Mouse (Mus musculus): ENCODE results near the gene Drc3.
A peak's percentile ranks its signal among the peaks of the same experiment; 100 is the strongest.

The Drc3 gene

DNA sequence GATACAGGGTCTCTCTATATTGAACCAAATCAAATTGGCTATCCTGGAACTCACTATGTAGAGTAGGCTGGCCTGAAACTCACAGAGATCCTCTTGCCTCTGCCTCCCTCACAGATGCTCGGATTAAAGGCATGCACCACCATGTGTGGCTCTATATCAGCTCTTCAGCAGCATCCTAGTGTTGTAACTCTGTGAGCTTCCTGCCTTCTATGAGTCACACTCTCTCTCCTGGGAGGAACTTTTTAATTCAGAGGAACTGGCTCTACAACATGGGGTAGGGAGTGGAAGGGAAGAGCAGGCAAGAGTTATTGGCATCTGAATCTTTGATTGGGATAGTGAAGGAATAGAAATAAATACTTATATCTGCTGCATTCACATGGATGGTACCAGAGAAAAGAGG, 4.0 kb downstream of the Drc3 start:
- DNase-seq (ENCODE audit: low read depth, low spot score), result no peak
- no peaks in the 10 kb centered on the region for H3K27me3 ChIP-seq (ENCODE audit: control insufficient read depth, insufficient read depth, low read length, poor library complexity, severe bottlenecking)
- no peaks in the 10 kb centered on the region for H3K36me3 ChIP-seq (ENCODE audit: control insufficient read depth, insufficient read depth, low read length, poor library complexity, severe bottlenecking)

DNA sequence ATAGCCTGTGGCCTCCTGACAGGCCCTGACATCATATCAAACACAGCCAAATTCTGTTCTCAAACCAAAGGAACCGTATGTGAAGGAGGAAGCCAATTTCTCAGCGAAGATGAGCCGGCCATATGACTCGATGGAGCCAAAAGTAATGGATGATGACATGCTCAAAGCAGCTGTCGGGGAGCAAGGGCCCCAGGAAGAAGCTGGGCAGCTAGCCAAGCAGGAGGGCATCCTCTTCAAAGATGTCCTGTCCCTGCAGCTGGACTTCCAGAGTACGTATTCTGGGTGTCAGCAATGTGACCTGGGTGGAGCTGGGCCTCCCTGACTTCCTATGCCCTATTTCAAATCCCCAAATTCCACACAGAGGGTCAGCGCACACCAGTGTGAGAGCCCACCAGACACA, 5.4 kb downstream of the Drc3 start:
- DNase-seq (ENCODE audit: low read depth, low spot score), result no peak
- Histone ChIP-seq H3K36me3 (ENCODE audit: control insufficient read depth, insufficient read depth, low read length, poor library complexity, severe bottlenecking) (no peaks in the 10 kb centered on the region), H3K27me3 (ENCODE audit: control insufficient read depth, insufficient read depth, low read length, poor library complexity, severe bottlenecking) (no peaks in the 10 kb centered on the region)

DNA sequence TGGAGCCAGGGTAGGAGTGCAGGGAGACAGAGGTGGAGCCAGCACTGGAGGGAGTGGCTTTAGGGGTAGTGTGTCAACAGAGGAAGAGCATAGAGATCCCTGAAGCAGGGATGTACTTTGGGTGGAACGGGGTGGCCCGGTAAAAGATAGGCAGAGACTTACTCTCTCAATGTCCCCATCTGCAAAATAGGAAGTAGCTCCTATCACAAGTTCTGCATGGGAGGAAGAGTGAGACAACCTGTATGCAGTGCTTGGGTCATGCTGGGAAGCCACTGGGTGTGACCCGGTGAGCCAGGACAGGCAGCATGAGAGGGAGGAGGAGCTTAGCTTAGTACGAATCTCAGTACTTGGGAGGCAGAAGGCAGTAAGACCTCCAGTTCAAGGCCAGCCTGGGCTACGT, 6.0 kb downstream of the Drc3 start:
- peak; percentile 27 for DNase-seq (ENCODE audit: low read depth, low spot score)
- Histone ChIP-seq H3K27me3 (ENCODE audit: control insufficient read depth, insufficient read depth, low read length, poor library complexity, severe bottlenecking) (no peaks in the 10 kb centered on the region), H3K36me3 (ENCODE audit: control insufficient read depth, insufficient read depth, low read length, poor library complexity, severe bottlenecking) (no peaks in the 10 kb centered on the region)

DNA sequence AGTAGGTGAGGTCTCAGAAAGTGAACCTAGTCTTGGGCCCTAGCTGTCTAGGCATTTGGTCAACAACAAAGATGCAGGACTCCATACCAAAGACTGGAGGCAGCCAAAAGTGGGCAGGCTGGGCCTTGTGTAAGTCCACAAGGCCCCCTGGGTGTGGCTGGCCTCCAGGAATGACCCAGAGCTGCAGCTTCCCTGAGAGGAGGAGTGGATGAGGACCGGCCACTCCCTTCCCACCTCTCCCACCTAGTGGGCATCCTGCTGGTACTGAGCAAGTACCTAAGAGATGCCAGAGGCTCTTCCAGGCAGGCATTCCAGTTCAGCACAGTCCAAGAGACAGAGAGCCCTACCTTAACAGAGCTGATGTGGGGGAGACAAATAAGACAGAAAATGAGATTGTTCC, 6.8 kb downstream of the Drc3 start:
- Histone ChIP-seq H3K27me3 (ENCODE audit: control insufficient read depth, insufficient read depth, low read length, poor library complexity, severe bottlenecking) (no peaks in the 10 kb centered on the region), H3K36me3 (ENCODE audit: control insufficient read depth, insufficient read depth, low read length, poor library complexity, severe bottlenecking) (no peaks in the 10 kb centered on the region)
- no peak for DNase-seq (ENCODE audit: low read depth, low spot score)

DNA sequence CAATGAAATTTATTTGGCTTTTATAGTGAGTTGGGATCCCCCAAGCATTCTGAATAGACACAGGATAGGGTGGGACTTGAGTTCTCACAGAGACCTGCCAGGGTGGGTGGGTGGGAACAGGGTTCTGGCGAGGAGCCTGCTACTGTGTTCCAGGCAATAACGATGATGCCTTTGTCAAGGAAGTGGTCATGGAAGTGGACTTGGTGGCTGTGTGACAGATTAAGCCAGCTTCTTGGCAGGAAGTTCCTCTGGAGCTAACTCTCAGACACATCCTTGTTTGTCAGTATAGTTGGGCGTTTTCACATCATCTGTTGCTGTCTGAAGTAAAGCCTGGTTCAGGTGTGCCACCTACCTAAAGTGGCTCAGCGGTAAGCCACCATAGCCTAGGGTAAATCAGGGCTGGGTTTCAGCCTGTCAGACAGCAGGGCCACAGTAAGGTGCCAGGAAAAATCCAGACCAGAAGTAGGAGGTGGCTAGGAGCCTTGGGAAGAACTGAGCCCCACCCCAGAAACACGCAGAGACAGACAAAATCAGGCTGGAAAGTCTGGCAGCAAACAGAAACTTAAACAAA, 7.6 kb downstream of the Drc3 start:
- Histone ChIP-seq H3K27me3 (ENCODE audit: control insufficient read depth, insufficient read depth, low read length, poor library complexity, severe bottlenecking) (no peaks in the 10 kb centered on the region), H3K36me3 (ENCODE audit: control insufficient read depth, insufficient read depth, low read length, poor library complexity, severe bottlenecking) (no peaks in the 10 kb centered on the region)
- no peak for DNase-seq (ENCODE audit: low read depth, low spot score)

DNA sequence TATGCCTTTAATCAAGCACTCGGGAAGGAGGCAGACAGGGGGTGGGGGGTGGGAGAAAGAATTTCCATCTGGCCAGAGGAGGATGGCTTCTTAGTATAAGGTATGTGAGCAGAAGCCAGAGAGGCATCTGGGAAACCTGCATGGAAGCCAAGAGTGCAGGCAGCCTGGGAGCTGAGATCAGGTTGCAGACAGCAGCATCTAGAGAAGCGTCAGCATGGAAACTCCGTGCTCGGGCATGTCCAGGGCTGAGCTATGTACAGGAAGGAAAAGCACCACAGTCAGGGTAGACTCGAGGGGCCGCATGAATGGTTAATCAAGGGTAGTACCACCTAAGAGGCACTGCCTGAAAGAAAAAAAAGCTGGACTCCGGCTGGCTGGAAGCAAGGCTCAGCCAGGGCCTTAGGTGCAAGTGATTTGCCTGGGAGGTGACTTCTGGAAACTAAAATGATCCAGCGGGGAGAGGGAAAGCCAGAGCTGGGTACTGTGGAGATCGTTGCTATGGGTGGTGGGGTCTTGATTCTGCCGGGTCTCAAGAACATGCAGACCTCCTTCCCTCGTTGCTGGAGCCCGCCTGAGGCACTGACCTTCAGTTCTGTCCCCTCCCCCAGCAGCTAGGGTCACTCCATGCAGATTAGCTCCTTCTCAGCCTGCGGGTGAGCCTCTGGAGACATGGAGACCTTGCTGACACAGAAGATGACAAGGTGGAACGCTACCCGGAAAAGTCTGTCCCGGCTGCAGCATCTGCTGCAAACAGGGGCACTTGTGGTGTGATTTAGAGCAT, 13.3 kb downstream of the Drc3 start:
- no peaks in the 10 kb centered on the region for H3K36me3 ChIP-seq (ENCODE audit: control insufficient read depth, insufficient read depth, low read length, poor library complexity, severe bottlenecking)
- H3K27me3 ChIP-seq (ENCODE audit: control insufficient read depth, insufficient read depth, low read length, poor library complexity, severe bottlenecking), result no peaks in the 10 kb centered on the region
- DNase-seq (ENCODE audit: low read depth, low spot score), result no peak

DNA sequence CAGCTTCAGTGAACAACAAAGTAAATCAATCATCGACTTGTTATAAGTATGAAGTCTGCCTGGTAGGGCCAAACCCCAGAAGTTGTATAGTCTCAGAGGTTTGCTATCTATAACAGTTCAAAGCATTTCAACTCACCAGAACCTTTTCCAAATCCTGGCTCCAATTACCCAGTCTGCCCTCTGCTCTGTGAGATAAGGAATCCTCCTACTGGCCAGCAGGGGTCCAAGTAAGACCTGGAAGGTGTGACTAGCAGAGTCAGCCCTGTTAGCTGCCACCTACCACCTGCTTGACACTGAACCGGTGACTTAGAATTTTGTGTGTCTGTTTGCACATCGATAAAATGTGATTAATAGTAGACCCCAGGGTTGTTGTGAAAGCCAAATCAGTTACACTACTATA, 14.1 kb downstream of the Drc3 start:
- H3K27me3 ChIP-seq (ENCODE audit: control insufficient read depth, insufficient read depth, low read length, poor library complexity, severe bottlenecking), result no peaks in the 10 kb centered on the region
- no peak for DNase-seq (ENCODE audit: low read depth, low spot score)
- H3K36me3 ChIP-seq (ENCODE audit: control insufficient read depth, insufficient read depth, low read length, poor library complexity, severe bottlenecking), result no peaks in the 10 kb centered on the region

DNA sequence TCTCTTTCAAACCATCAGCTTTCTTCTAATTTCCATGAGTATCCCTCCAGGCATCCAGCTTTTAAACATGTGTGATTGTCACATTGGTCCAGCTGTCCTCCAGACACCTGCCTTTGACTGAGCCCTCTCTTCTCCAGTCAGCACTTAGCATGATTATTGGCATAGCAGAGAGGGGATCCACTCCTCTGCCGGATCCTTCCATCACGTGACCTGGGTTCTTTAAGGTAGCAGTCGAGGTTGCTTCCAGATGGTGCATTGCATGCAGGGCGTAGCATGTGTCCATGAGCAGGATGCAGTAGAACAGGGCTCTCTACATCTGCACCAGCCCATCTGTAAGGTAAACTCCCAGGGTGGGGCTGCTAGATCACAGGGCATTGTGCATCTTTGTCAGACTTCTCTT, 15.8 kb downstream of the Drc3 start:
- no peak for DNase-seq (ENCODE audit: low read depth, low spot score)

DNA sequence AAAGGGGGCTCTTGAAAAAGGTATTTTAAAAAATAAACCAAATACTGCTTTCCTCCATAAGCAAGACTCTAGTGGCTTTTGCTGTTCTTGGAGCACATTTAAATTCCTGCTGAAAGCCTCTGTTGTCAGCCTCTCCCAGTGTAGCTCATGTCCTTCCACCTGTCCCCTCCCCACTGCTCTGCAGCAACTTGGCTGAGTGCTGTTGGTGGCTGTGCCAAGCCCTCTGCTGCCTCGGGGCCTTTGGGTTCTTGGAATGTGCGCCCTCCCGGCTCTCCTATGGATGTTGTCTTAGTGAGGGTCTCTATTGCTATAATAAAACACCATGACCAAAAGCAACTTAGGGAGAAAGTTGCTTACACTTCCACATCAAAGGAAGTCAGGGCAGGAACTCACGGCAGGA, 16.3 kb downstream of the Drc3 start:
- Histone ChIP-seq H3K36me3 (ENCODE audit: control insufficient read depth, insufficient read depth, low read length, poor library complexity, severe bottlenecking) (no peaks in the 10 kb centered on the region), H3K27me3 (ENCODE audit: control insufficient read depth, insufficient read depth, low read length, poor library complexity, severe bottlenecking) (no peaks in the 10 kb centered on the region)
- no peak for DNase-seq (ENCODE audit: low read depth, low spot score)

More for the DNA sequence above, 15.8 kb downstream of the Drc3 start:
- no peaks in the 10 kb centered on the region for H3K27me3 ChIP-seq (ENCODE audit: control insufficient read depth, insufficient read depth, low read length, poor library complexity, severe bottlenecking)
- no peaks in the 10 kb centered on the region for H3K36me3 ChIP-seq (ENCODE audit: control insufficient read depth, insufficient read depth, low read length, poor library complexity, severe bottlenecking)

DNA sequence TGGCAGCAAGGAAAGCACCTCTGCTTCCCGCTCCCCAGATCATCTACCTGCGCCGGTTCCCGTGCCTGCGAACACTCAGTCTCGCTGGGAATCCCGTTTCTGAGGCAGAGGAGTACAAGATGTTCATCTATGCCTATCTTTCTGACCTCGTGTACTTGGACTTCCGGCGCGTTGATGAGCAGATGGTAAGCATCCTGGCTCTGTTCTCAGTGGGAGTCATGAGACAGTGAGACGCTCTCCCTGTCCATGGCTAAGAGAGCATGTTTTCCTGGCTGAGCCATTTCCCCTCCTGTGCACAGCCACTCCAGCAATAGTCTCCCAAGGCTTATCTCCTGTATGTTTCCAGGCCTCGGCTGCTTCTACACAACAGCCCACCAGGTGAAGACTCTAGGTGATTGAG, 17.3 kb downstream of the Drc3 start:
- H3K27me3 ChIP-seq (ENCODE audit: control insufficient read depth, insufficient read depth, low read length, poor library complexity, severe bottlenecking), result no peaks in the 10 kb centered on the region
- no peak for DNase-seq (ENCODE audit: low read depth, low spot score)
- H3K36me3 ChIP-seq (ENCODE audit: control insufficient read depth, insufficient read depth, low read length, poor library complexity, severe bottlenecking), result no peaks in the 10 kb centered on the region

DNA sequence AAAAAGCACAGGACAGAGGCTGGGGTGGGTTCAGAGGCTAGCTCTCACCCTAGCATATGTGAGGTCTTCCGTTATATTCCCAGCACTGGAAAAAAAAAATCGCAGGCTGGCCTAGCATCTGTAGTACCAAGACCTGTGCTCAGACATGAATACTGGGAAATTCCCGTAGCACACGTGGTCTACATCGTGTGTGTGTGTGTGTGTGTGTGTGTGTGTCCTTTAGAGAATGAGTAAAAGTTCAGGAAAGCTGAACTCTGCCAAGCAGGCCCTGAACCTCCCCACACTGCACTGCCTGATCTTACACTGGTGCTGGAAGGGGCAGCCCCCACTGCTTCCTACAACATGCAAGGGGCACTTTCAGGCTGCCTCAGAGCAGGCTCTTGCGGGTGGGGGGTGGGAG, 21.4 kb downstream of the Drc3 start:
- Histone ChIP-seq H3K27me3 (ENCODE audit: control insufficient read depth, insufficient read depth, low read length, poor library complexity, severe bottlenecking) (no peaks in the 10 kb centered on the region), H3K36me3 (ENCODE audit: control insufficient read depth, insufficient read depth, low read length, poor library complexity, severe bottlenecking) (no peaks in the 10 kb centered on the region)
- DNase-seq (ENCODE audit: low read depth, low spot score), result no peak

DNA sequence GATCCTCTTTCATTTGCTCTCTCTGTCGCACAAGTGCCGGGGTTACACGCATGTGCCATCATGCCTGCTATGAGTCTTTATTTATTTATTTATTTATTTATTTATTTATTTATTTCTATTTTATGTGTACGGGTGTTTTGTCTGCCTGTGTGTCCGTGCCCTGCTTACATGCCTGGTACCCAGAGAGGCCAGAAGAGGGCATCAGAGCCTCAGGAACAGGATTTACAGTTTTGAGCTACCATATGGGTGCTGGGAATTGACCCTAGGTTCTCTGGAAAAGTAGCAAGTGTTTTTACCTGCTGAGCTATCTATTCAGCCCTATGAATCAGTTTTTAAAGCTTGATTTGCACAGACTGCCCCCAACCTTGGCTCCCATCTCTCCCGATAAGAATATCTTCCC, 30.4 kb downstream of the Drc3 start:
- no peak for DNase-seq (ENCODE audit: low read depth, low spot score)
- no peaks in the 10 kb centered on the region for H3K27me3 ChIP-seq (ENCODE audit: control insufficient read depth, insufficient read depth, low read length, poor library complexity, severe bottlenecking)

DNA sequence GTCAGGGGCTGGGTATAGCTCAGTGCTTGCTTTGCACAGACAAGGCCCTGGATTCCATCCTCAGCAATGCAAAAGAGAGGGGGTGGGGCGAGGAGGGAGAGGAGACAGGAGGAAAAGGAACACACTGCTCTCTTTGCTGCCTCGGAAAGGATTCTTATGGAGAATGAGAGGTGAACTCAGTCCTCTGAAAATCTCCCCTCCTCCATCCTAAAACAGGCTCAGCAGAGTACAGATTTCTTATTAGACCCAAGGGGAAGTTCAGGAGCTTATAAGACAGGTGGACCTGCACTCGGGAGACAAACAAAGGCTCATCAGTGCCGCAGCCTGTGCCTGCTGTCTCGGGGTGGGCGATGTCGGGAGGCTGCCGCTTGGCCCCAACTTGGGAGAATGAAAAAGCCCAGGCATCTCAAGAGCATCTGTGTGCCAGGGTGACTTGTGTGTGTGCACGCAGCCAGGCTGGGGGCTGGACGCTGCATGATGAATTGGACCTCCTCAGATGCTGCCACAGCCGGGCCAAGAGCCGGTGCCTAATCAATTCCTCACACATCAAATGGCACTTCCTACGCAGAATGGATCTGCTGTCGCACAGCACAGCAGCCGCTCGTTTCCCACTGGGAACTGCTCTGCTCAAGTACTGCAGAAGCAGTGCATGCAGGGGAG, 31.8 kb downstream of the Drc3 start:
- no peak for DNase-seq (ENCODE audit: low read depth, low spot score)
- H3K36me3 ChIP-seq (ENCODE audit: control insufficient read depth, insufficient read depth, low read length, poor library complexity, severe bottlenecking), result no peaks in the 10 kb centered on the region
- H3K27me3 ChIP-seq (ENCODE audit: control insufficient read depth, insufficient read depth, low read length, poor library complexity, severe bottlenecking), result no peaks in the 10 kb centered on the region

More for the DNA sequence above, 30.4 kb downstream of the Drc3 start:
- H3K36me3 ChIP-seq (ENCODE audit: control insufficient read depth, insufficient read depth, low read length, poor library complexity, severe bottlenecking), result no peaks in the 10 kb centered on the region

DNA sequence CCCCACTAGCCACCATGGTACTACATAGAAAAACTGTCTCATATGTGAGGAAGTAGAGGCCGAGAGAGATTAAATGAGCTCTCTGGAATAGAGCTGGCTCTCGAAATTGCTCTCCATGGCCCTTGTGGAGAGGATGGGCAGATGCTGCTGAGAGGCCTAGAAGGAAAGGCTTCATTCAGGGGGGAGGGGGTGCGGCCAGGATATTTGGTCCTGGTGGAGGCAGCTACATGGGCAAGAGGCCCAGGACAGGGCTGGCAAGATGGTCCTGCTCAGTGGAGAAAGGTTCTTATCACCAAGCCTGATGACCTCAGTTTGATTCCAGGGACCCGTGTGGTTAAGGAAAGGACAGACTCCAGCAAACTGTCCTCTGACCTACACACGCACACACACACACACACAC, 32.8 kb downstream of the Drc3 start:
- Histone ChIP-seq H3K27me3 (ENCODE audit: control insufficient read depth, insufficient read depth, low read length, poor library complexity, severe bottlenecking) (no peaks in the 10 kb centered on the region), H3K36me3 (ENCODE audit: control insufficient read depth, insufficient read depth, low read length, poor library complexity, severe bottlenecking) (no peaks in the 10 kb centered on the region)
- no peak for DNase-seq (ENCODE audit: low read depth, low spot score)

DNA sequence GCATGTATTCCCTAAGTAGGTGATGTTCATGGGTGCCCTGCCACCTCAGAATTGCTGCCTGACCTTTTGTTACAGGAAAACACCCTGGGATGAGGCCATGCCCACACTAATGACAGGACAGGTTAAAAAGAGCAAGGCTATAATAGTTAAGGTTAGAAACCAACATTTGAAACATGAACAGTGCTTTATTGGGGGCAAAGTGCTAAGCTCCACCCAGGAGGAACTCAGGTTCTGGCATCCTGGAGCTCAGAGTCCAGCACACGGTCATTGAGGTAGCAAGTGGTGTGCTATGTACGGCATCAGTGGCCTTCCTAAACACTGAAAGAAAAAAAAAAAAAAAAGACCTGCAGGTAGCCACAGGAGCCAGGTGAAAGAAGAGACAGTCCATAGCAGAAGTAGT, 34.8 kb downstream of the Drc3 start:
- no peaks in the 10 kb centered on the region for H3K27me3 ChIP-seq (ENCODE audit: control insufficient read depth, insufficient read depth, low read length, poor library complexity, severe bottlenecking)
- no peak for DNase-seq (ENCODE audit: low read depth, low spot score)
- no peaks in the 10 kb centered on the region for H3K36me3 ChIP-seq (ENCODE audit: control insufficient read depth, insufficient read depth, low read length, poor library complexity, severe bottlenecking)

Measured in splenic B cell, adult 2 months (primary cell).